In genomic region chr8:122666338-122666764, GRCm38 (mm10) we compare ENCODE assay signal across 8 mouse cellular contexts. TPM values are rescaled to one million over a fixed set of nuclear protein-coding genes. Genes with fewer than 3 reads are reported as not detected.
DNase-seq lines count a peak whose midpoint lies in the region; ATAC-seq and TF ChIP-seq lines count a peak whose summit lies in the region.

No protein-coding gene starts in this region.

- no peak overlapping the region for H3K4me3 ChIP-seq in heart, embryonic 15.5 days
- 0 out of 2 replicates have a peak overlapping the region, but pooled peaks have one; percentile 6 for H3K4me3 ChIP-seq in limb, embryonic 10.5 days
- no peak overlapping the region for H3K4me3 ChIP-seq in midbrain, embryonic 15.5 days

- ATAC-seq in heart, embryonic 15.5 days (replicated peaks; ENCODE audit: insufficient number of reproducible peaks, insufficient read depth, low FRiP score, low read depth) = peak; percentile 36; the same call in 1 of the 2 replicates
- ATAC-seq in midbrain, embryonic 15.5 days (replicated peaks) = 0 out of 2 replicates have a peak, but pooled peaks have one; percentile 21

- H3K27ac ChIP-seq in heart, embryonic 15.5 days = peak overlapping the region; percentile 87
- H3K27ac ChIP-seq in limb, embryonic 10.5 days = peak overlapping the region; percentile 85
- H3K27ac ChIP-seq in midbrain, embryonic 15.5 days = peak overlapping the region; percentile 61

- H3K36me3 ChIP-seq in heart, embryonic 15.5 days = no peaks in the 10 kb centered on the region
- no peaks in the 10 kb centered on the region for H3K36me3 ChIP-seq in limb, embryonic 10.5 days
- no peaks in the 10 kb centered on the region for H3K36me3 ChIP-seq in midbrain, embryonic 15.5 days (replicated peaks)

- H3K27me3 ChIP-seq in heart, embryonic 15.5 days = peaks cover 15% of the 10 kb centered on the region
- peaks cover 20% of the 10 kb centered on the region for H3K27me3 ChIP-seq in limb, embryonic 10.5 days (ENCODE audit: low read depth, poor library complexity, severe bottlenecking)
- no peaks in the 10 kb centered on the region for H3K27me3 ChIP-seq in midbrain, embryonic 15.5 days (replicated peaks)

- 11% methylated on average over 9 of the region's 9 CpGs for WGBS in heart, embryonic 15.5 days
- WGBS in limb, embryonic 10.5 days = 55% methylated on average over 9 of the region's 9 CpGs
- 43% methylated on average over 9 of the region's 9 CpGs for WGBS in midbrain, embryonic 15.5 days

- TF ChIP-seq POLR2A in brain, embryonic 14.5 days (IDR thresholded peaks at IDR 0.05; ENCODE audit: borderline replicate concordance, extremely low read depth, insufficient read depth, insufficient read length, poor library complexity, severe bottlenecking) = no peak

- H3K4me1 ChIP-seq in heart, embryonic 15.5 days (replicated peaks) = peaks cover 63% of the 10 kb centered on the region
- H3K4me1 ChIP-seq in limb, embryonic 10.5 days = peaks cover 92% of the 10 kb centered on the region
- peaks cover 71% of the 10 kb centered on the region for H3K4me1 ChIP-seq in midbrain, embryonic 15.5 days

- no peak for TF ChIP-seq CTCF in brain, embryonic 14.5 days (IDR thresholded peaks at IDR 0.05; ENCODE audit: borderline replicate concordance, extremely low read depth, insufficient read depth, insufficient read length)

- DNase-seq in layer of hippocampus, adult 9-11 months = peak; percentile 21
- no peak for DNase-seq in layer of hippocampus, adult 9-10 months (ENCODE audit: low spot score)
- peak; percentile 62 for DNase-seq in brain, embryonic 14.5 days (ENCODE audit: low read depth)
- DNase-seq in limb, embryonic 10.5 days (ENCODE audit: low spot score) = no peak
- DNase-seq in embryo, embryonic 10.5 days (ENCODE audit: low spot score) = no peak
- DNase-seq in cerebellum, adult 8-10 months = no peak

- H3K9ac ChIP-seq in heart, embryonic 15.5 days = no peak overlapping the region
- no peak overlapping the region for H3K9ac ChIP-seq in midbrain, embryonic 15.5 days

- no peaks in the 10 kb centered on the region for H3K9me3 ChIP-seq in heart, embryonic 15.5 days (replicated peaks)
- H3K9me3 ChIP-seq in limb, embryonic 10.5 days (replicated peaks) = no peaks in the 10 kb centered on the region
- no peaks in the 10 kb centered on the region for H3K9me3 ChIP-seq in midbrain, embryonic 15.5 days

- H3K4me2 ChIP-seq in heart, embryonic 15.5 days = peak overlapping the region; percentile 39
- H3K4me2 ChIP-seq in midbrain, embryonic 15.5 days = peak overlapping the region; percentile 7; the same call in 1 of the 2 replicates

RNA-seq across cellular contexts. Expression of gene Cbfa2t3, which starts 32.6 kb away (rescaled TPM):
- 9.5 and 30.2 TPM in 2 replicates for polyA plus RNA-seq in brain, embryonic 14.5 days (2012; rRNA removed)
- 4.2 and 5.9 TPM in 2 replicates for polyA plus RNA-seq in heart, embryonic 15.5 days (2015; fragmentation: Nextera tagmentation; extraction: Ambion mirVana)
- 2.0 and 2.8 TPM in 2 replicates for polyA plus RNA-seq in limb, embryonic 10.5 days (2016; fragmentation: Nextera tagmentation; extraction: Ambion mirVana)
- 20.2 and 21.4 TPM in 2 replicates for polyA plus RNA-seq in midbrain, embryonic 15.5 days (2015; fragmentation: Nextera tagmentation; extraction: Ambion mirVana)

RNA-seq across cellular contexts. Expression of gene Pabpn1l, which starts 43.8 kb away (rescaled TPM):
- 0.07 TPM in 1 of 2 replicates, not detected in the other for polyA plus RNA-seq in brain, embryonic 14.5 days (2012; rRNA removed)
- polyA plus RNA-seq in heart, embryonic 15.5 days (2015; fragmentation: Nextera tagmentation; extraction: Ambion mirVana) = not detected in 2 replicates
- polyA plus RNA-seq in limb, embryonic 10.5 days (2016; fragmentation: Nextera tagmentation; extraction: Ambion mirVana) = not detected in 2 replicates
- not detected in 2 replicates for polyA plus RNA-seq in midbrain, embryonic 15.5 days (2015; fragmentation: Nextera tagmentation; extraction: Ambion mirVana)

RNA-seq across cellular contexts. Expression of gene Trappc2l, which starts 54.9 kb away (rescaled TPM):
- 132 and 142 TPM in 2 replicates for polyA plus RNA-seq in brain, embryonic 14.5 days (2012; rRNA removed)
- polyA plus RNA-seq in heart, embryonic 15.5 days (2015; fragmentation: Nextera tagmentation; extraction: Ambion mirVana) = 47.1 and 56.2 TPM in 2 replicates
- 49.4 and 51.5 TPM in 2 replicates for polyA plus RNA-seq in limb, embryonic 10.5 days (2016; fragmentation: Nextera tagmentation; extraction: Ambion mirVana)
- 120 and 126 TPM in 2 replicates for polyA plus RNA-seq in midbrain, embryonic 15.5 days (2015; fragmentation: Nextera tagmentation; extraction: Ambion mirVana)

RNA-seq across cellular contexts. Expression of gene Galns, which starts 55.1 kb away (rescaled TPM):
- polyA plus RNA-seq in brain, embryonic 14.5 days (2012; rRNA removed) = 5.9 and 8.2 TPM in 2 replicates
- 8.0 and 12.2 TPM in 2 replicates for polyA plus RNA-seq in heart, embryonic 15.5 days (2015; fragmentation: Nextera tagmentation; extraction: Ambion mirVana)
- 4.0 and 5.7 TPM in 2 replicates for polyA plus RNA-seq in limb, embryonic 10.5 days (2016; fragmentation: Nextera tagmentation; extraction: Ambion mirVana)
- 7.2 and 9.0 TPM in 2 replicates for polyA plus RNA-seq in midbrain, embryonic 15.5 days (2015; fragmentation: Nextera tagmentation; extraction: Ambion mirVana)

Comparison
In these comparisons a context has a peak if more than half of its experiments do, and no peak if none do; other contexts are left out.
1. DNase-seq: peak in layer of hippocampus, adult 9-11 months (single experiment) and brain, embryonic 14.5 days (single experiment); none in layer of hippocampus, adult 9-10 months (single experiment), limb, embryonic 10.5 days (single experiment), embryo, embryonic 10.5 days (single experiment) and cerebellum, adult 8-10 months (single experiment).
2. Peak in every context shown above with its lines, with median percentiles within 50 percentile points of each other: H3K27ac ChIP-seq.